Mouse (Mus musculus) MEL (cell line): ENCODE data around the gene Fam20b. TPM values are rescaled to one million over a fixed set of nuclear protein-coding genes. Genes with fewer than 3 reads are reported as not detected.

Source experiments
- DNase-seq: peaks from one replicate; pipeline ENCODE4 v3.0.0; 2011; ENCODE audit warnings: low read depth, low spot score
- H3K27ac ChIP-seq: 2 replicates; pipeline ENCODE4 v1.5.1; 2012; ENCODE audit warnings: low read depth, mild to moderate bottlenecking, control low read depth, low read length, moderate library complexity; ENCODE audit not compliant: control insufficient read depth
- H3K27me3 ChIP-seq, 2 experiments: fragments of 150-350 bp in 1 of 2; sonication (generic) in 1 of 2; 2 replicates each; pipeline ENCODE4 v1.6.1; 2012; ENCODE audit warnings: low read length in 2 of 2, mild to moderate bottlenecking in 2 of 2, improper control_type of control experiment in 1 of 2, moderate library complexity in 1 of 2; ENCODE audit not compliant: insufficient read depth in 2 of 2, control insufficient read depth in 1 of 2
- H3K36me3 ChIP-seq, 2 experiments: 2 replicates each; pipeline ENCODE4 v1.6.1; 2012 to 2014; ENCODE audit warnings: low read length in 2 of 2, improper control_type of control experiment in 1 of 2, inconsistent platforms in 1 of 2, mild to moderate bottlenecking in 1 of 2; ENCODE audit not compliant: insufficient read depth in 2 of 2, control insufficient read depth in 1 of 2
- H3K4me1 ChIP-seq, 2 experiments: fragments of 150-350 bp in 1 of 2; sonication (generic) in 1 of 2; 2 replicates each; pipeline ENCODE4 v1.6.1; 2012; ENCODE audit warnings: low read length in 2 of 2, improper control_type of control experiment in 1 of 2, mild to moderate bottlenecking in 1 of 2; ENCODE audit not compliant: insufficient read depth in 2 of 2, control insufficient read depth in 1 of 2
- H3K4me3 ChIP-seq, 2 experiments: fragments of 150-350 bp in 1 of 2; sonication (generic) in 1 of 2; 2 replicates each; pipeline ENCODE4 v1.5.1; 2012; ENCODE audit warnings: low read depth in 2 of 2, low read length in 2 of 2, mild to moderate bottlenecking in 2 of 2, moderate library complexity in 2 of 2, control low read depth in 1 of 2, improper control_type of control experiment in 1 of 2; ENCODE audit not compliant: control insufficient read depth in 1 of 2, insufficient read depth in 1 of 2
- H3K79me2 ChIP-seq: 2 replicates; pipeline ENCODE4 v1.6.1; 2012; ENCODE audit warnings: mild to moderate bottlenecking, low read length, moderate library complexity; ENCODE audit not compliant: control insufficient read depth, poor library complexity, insufficient read depth
- H3K9ac ChIP-seq: 2 replicates; pipeline ENCODE4 v1.6.1; 2012; ENCODE audit warnings: low read depth, mild to moderate bottlenecking, control low read depth, low read length, moderate library complexity; ENCODE audit not compliant: control insufficient read depth, poor library complexity, severe bottlenecking
- H3K9me3 ChIP-seq: fragments of 150-350 bp; sonication (generic); replicated peaks from 2 replicates; pipeline ENCODE4 v1.6.1; 2012; ENCODE audit warnings: mild to moderate bottlenecking, low read length, improper control_type of control experiment, moderate library complexity; ENCODE audit not compliant: insufficient read depth
- CHD1 ChIP-seq: IDR thresholded peaks from 2 replicates; pipeline ENCODE4 v1.6.1; 2012; ENCODE audit warnings: low read depth, mild to moderate bottlenecking, inconsistent platforms, low read length, improper control_type of control experiment
- CHD2 ChIP-seq: IDR thresholded peaks from 2 replicates; pipeline ENCODE4 v1.6.1; 2011; ENCODE audit warnings: low read length, improper control_type of control experiment
- ELF1 ChIP-seq: IDR thresholded peaks from 2 replicates; pipeline ENCODE4 v1.6.1; 2014; ENCODE audit warnings: low read depth, mild to moderate bottlenecking, inconsistent platforms, low read length, improper control_type of control experiment, moderate library complexity
- JUND ChIP-seq: IDR thresholded peaks from 2 replicates; pipeline ENCODE4 v1.6.1; 2011; ENCODE audit warnings: low read depth, mild to moderate bottlenecking, improper control_type of control experiment, low read length
- KAT2A ChIP-seq: conservative IDR thresholded peaks from 2 replicates; pipeline ENCODE4 v1.6.1; 2012; ENCODE audit warnings: low read depth, low read length, improper control_type of control experiment, inconsistent platforms
- MAFK ChIP-seq: IDR thresholded peaks from 2 replicates; pipeline ENCODE4 v1.6.1; 2011; ENCODE audit warnings: low read depth, mild to moderate bottlenecking, low read length, improper control_type of control experiment, borderline replicate concordance
- MYB ChIP-seq: IDR thresholded peaks from 2 replicates; pipeline ENCODE4 v1.6.1; 2011; ENCODE audit warnings: mild to moderate bottlenecking, low read depth, low read length, improper control_type of control experiment
- NELFE ChIP-seq: IDR thresholded peaks from 2 replicates; pipeline ENCODE4 v1.6.1; 2011; ENCODE audit warnings: low read depth, low read length, improper control_type of control experiment
- NRF1 ChIP-seq: IDR thresholded peaks from 2 replicates; pipeline ENCODE4 v1.6.1; 2014; ENCODE audit warnings: low read depth, mild to moderate bottlenecking, inconsistent platforms, low read length, improper control_type of control experiment, moderate library complexity; ENCODE audit not compliant: poor library complexity, insufficient read depth, severe bottlenecking
- POLR2AphosphoS5 ChIP-seq: IDR thresholded peaks from 2 replicates; pipeline ENCODE4 v1.6.1; 2012; ENCODE audit warnings: low read depth, borderline replicate concordance, mild to moderate bottlenecking, inconsistent platforms, low read length, moderate library complexity, mixed read lengths
- RCOR1 ChIP-seq: IDR thresholded peaks from 2 replicates; pipeline ENCODE4 v1.6.1; 2012; ENCODE audit warnings: low read depth, mild to moderate bottlenecking, inconsistent platforms, low read length, improper control_type of control experiment
- SIN3A ChIP-seq: IDR thresholded peaks from 2 replicates; pipeline ENCODE4 v1.6.1; 2012; ENCODE audit warnings: low read length, improper control_type of control experiment, inconsistent platforms
- SMC3 ChIP-seq: IDR thresholded peaks from 2 replicates; pipeline ENCODE4 v1.6.1; 2011; ENCODE audit warnings: low read depth, low read length, improper control_type of control experiment
- TCF12 ChIP-seq: IDR thresholded peaks from 2 replicates; pipeline ENCODE4 v1.6.1; 2014; ENCODE audit warnings: low read depth, mild to moderate bottlenecking, inconsistent platforms, low read length, improper control_type of control experiment, moderate library complexity
- USF1 ChIP-seq: IDR thresholded peaks from 2 replicates; pipeline ENCODE4 v1.6.1; 2014; ENCODE audit warnings: low read depth, mild to moderate bottlenecking, inconsistent platforms, low read length, improper control_type of control experiment, moderate library complexity
- ZC3H11A ChIP-seq: IDR thresholded peaks from 2 replicates; pipeline ENCODE4 v1.6.1; 2012; ENCODE audit warnings: low read depth, mild to moderate bottlenecking, inconsistent platforms, low read length, improper control_type of control experiment
- ZKSCAN1 ChIP-seq: IDR thresholded peaks from 2 replicates; pipeline ENCODE4 v1.6.1; 2012; ENCODE audit warnings: low read depth, mild to moderate bottlenecking, inconsistent platforms, low read length, improper control_type of control experiment, moderate library complexity
- ZMIZ1 ChIP-seq: IDR thresholded peaks from 2 replicates; pipeline ENCODE4 v1.6.1; 2012; ENCODE audit warnings: low read depth, mild to moderate bottlenecking, inconsistent platforms, low read length, improper control_type of control experiment, moderate library complexity
- ZNF384 ChIP-seq: IDR thresholded peaks from 2 replicates; pipeline ENCODE4 v1.6.1; 2012; ENCODE audit warnings: low read depth, mild to moderate bottlenecking, inconsistent platforms, low read length, improper control_type of control experiment
- polyA plus RNA-seq, 2 experiments: library from polyadenylated mRNA; stranded (reverse) in 1 of 2; unstranded in 1 of 2; fragments of >175 nt in 1 of 2; fragments of >200 nt in 1 of 2; gene quantifications; 2 replicates each; pipeline versions ENCODE4 v1.2.1 to v1.2.4; 2012; ENCODE audit warnings: low replicate concordance in 2 of 2, low read depth in 1 of 2; ENCODE audit not compliant: insufficient read length in 2 of 2, insufficient read depth in 1 of 2, missing spikeins in 1 of 2
- total RNA-seq: library from RNA; depleted of rRNA; stranded (reverse); fragments of 300-350 nt; gene quantifications from 2 replicates; pipeline ENCODE4 v1.2.3, GENCODE M21; 2012

The Fam20b gene
- total and polyA plus RNA-seq, 3 experiments = 19.6 to 22.0 TPM; not detected in 1

GRCm38 (mm10) chr1:156658676-156659075 lies 60.2 kb downstream of the Fam20b start:
- TF ChIP-seq TCF12 = no peak
- TF ChIP-seq MYB = no peak
- TF ChIP-seq KAT2A = no peak
- TF ChIP-seq MAFK = no peak
- TF ChIP-seq ZKSCAN1 = no peak
- no peak for TF ChIP-seq NELFE
- TF ChIP-seq RCOR1 = no peak
- TF ChIP-seq CHD1 = no peak
- TF ChIP-seq USF1 = no peak
- TF ChIP-seq POLR2AphosphoS5 = no peak
- TF ChIP-seq, all 39 proteins: peak for 0
- no peaks in the 10 kb centered on the region for H3K9me3 ChIP-seq
- no peak overlapping the region for H3K9ac ChIP-seq
- no peak for DNase-seq
- no peak overlapping the region for H3K4me3 ChIP-seq
- H3K79me2 ChIP-seq = no peaks in the 10 kb centered on the region
- no peak overlapping the region for H3K27ac ChIP-seq
- H3K36me3 ChIP-seq = peaks cover 0 to 2% of the 10 kb centered on the region in 2 experiments; a peak in 1 of 4 replicates
- no peaks in the 10 kb centered on the region for H3K4me1 ChIP-seq
- H3K27me3 ChIP-seq = no peaks in the 10 kb centered on the region

GRCm38 (mm10) chr1:156657523-156657922 lies 61.4 kb downstream of the Fam20b start:
- no peak overlapping the region for H3K4me3 ChIP-seq
- H3K79me2 ChIP-seq = no peaks in the 10 kb centered on the region
- H3K27me3 ChIP-seq = no peaks in the 10 kb centered on the region
- DNase-seq = no peak
- peaks cover 0 to 2% of the 10 kb centered on the region in 2 experiments; a peak in 1 of 4 replicates for H3K36me3 ChIP-seq
- no peaks in the 10 kb centered on the region for H3K4me1 ChIP-seq
- no peak overlapping the region for H3K9ac ChIP-seq
- no peak for TF ChIP-seq ZNF384
- TF ChIP-seq ZC3H11A = no peak
- no peak for TF ChIP-seq ELF1
- TF ChIP-seq ZMIZ1 = no peak
- TF ChIP-seq CHD2 = no peak
- TF ChIP-seq ZKSCAN1 = no peak
- TF ChIP-seq NRF1 = no peak
- no peak for TF ChIP-seq SIN3A
- no peak for TF ChIP-seq JUND
- TF ChIP-seq SMC3 = no peak
- H3K9me3 ChIP-seq = no peaks in the 10 kb centered on the region
- no peak overlapping the region for H3K27ac ChIP-seq
